Mouse (Mus musculus): Measurements from ENCODE around the gene Myo16. TPM values are rescaled to one million over a fixed set of nuclear protein-coding genes. Genes with fewer than 3 reads are reported as not detected.

The Myo16 gene
- polyA plus RNA-seq, 1 experiment from 2014 or later: 0.01 TPM

- no peak overlapping the region for H3K9ac ChIP-seq (replicated peaks)
- no peak overlapping the region for H3K4me2 ChIP-seq (ENCODE audit: low read depth, low read length)
- no peaks in the 10 kb centered on the region for H3K36me3 ChIP-seq (replicated peaks; ENCODE audit: insufficient read depth, low read length)
- no peaks in the 10 kb centered on the region for H3K9me3 ChIP-seq (ENCODE audit: low read length)
- 0 out of 2 replicates have a peak, but pooled peaks cover 1% of the 10 kb centered on the region for H3K4me1 ChIP-seq (ENCODE audit: insufficient read depth)
- no peaks in the 10 kb centered on the region for H3K27me3 ChIP-seq (ENCODE audit: insufficient read depth, low read length)
- H3K4me3 ChIP-seq (ENCODE audit: low read depth, low read length): no peak overlapping the region
- no peak overlapping the region for H3K27ac ChIP-seq (ENCODE audit: low read depth)
- WGBS (ENCODE audit: insufficient replicate concordance): 69% methylated on average over 7 of the region's 7 CpGs
- ATAC-seq: no peak
- TF ChIP-seq CTCF (IDR thresholded peaks at IDR 0.05; ENCODE audit: low read depth) (no peak), EP300 (IDR thresholded peaks at IDR 0.05; ENCODE audit: low read depth) (no peak)
- no peak for DNase-seq
Observed at GRCm38 (mm10) chr8:10445011-10445410, 291.3 kb downstream of the Myo16 start.

DNA sequence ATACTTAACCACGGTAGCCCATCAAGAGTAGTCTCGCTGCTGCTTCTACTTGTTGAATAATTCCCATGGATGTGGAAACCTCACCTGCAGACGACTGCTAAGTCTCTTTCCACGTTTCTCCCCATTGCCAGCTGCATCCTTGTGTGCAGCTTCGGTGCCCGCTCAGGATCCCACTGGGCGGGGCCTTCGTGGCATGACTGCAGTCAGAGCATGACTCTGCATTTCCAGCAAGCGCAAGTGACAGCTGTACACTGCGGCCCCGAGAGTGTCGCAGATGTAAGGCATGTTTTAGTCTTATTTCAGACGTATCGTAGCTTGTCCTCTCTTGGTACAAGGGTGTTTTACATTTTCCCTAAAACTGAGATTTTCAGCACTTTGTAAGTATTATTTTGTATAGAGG, 294.8 kb downstream of the Myo16 start:
- 57% methylated on average over 14 of the region's 14 CpGs for WGBS (ENCODE audit: insufficient replicate concordance)
- H3K9ac ChIP-seq (replicated peaks): no peak overlapping the region
- no peaks in the 10 kb centered on the region for H3K36me3 ChIP-seq (replicated peaks; ENCODE audit: insufficient read depth, low read length)
- H3K4me1 ChIP-seq (ENCODE audit: insufficient read depth): no peaks in the 10 kb centered on the region
- H3K9me3 ChIP-seq (ENCODE audit: low read length): no peaks in the 10 kb centered on the region
- no peak overlapping the region for H3K4me3 ChIP-seq (ENCODE audit: low read depth, low read length)
- no peak overlapping the region for H3K27ac ChIP-seq (ENCODE audit: low read depth)
- DNase-seq: no peak
- H3K4me2 ChIP-seq (ENCODE audit: low read depth, low read length): no peak overlapping the region
- H3K27me3 ChIP-seq (ENCODE audit: insufficient read depth, low read length): no peaks in the 10 kb centered on the region
- no peak for TF ChIP-seq EP300 (IDR thresholded peaks at IDR 0.05; ENCODE audit: low read depth)
- TF ChIP-seq CTCF (IDR thresholded peaks at IDR 0.05; ENCODE audit: low read depth): no peak
- ATAC-seq: no peak

DNA sequence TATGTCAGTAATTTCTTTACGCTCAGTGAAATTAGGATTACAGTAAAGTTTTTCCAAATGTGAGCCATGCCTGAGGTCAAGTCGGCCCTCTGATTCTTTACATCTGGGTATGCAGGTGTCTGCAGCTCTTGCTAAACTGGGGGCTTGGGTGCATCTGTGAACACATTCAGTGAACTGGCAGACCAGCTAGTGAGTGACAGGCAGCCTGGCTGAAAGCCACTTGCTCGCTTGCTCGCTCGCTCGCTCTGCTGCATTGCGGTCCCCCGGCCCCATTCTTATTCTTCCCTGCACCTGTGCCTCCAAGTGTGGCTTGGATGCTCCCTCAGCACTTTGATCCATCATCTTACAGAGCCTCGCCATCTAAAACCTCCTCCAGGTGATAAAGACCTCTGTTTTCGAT, 299.3 kb downstream of the Myo16 start:
- no peaks in the 10 kb centered on the region for H3K4me1 ChIP-seq (ENCODE audit: insufficient read depth)
- no peak overlapping the region for H3K27ac ChIP-seq (ENCODE audit: low read depth)
- H3K9me3 ChIP-seq (ENCODE audit: low read length): no peaks in the 10 kb centered on the region
- no peak for DNase-seq
- no peak overlapping the region for H3K9ac ChIP-seq (replicated peaks)
- no peaks in the 10 kb centered on the region for H3K36me3 ChIP-seq (replicated peaks; ENCODE audit: insufficient read depth, low read length)
- TF ChIP-seq EP300 (IDR thresholded peaks at IDR 0.05; ENCODE audit: low read depth) (no peak), CTCF (IDR thresholded peaks at IDR 0.05; ENCODE audit: low read depth) (no peak)
- H3K4me3 ChIP-seq (ENCODE audit: low read depth, low read length): no peak overlapping the region
- no peaks in the 10 kb centered on the region for H3K27me3 ChIP-seq (ENCODE audit: insufficient read depth, low read length)
- H3K4me2 ChIP-seq (ENCODE audit: low read depth, low read length): no peak overlapping the region
- 81% methylated on average over 10 of the region's 10 CpGs for WGBS (ENCODE audit: insufficient replicate concordance)
- no peak for ATAC-seq

DNA sequence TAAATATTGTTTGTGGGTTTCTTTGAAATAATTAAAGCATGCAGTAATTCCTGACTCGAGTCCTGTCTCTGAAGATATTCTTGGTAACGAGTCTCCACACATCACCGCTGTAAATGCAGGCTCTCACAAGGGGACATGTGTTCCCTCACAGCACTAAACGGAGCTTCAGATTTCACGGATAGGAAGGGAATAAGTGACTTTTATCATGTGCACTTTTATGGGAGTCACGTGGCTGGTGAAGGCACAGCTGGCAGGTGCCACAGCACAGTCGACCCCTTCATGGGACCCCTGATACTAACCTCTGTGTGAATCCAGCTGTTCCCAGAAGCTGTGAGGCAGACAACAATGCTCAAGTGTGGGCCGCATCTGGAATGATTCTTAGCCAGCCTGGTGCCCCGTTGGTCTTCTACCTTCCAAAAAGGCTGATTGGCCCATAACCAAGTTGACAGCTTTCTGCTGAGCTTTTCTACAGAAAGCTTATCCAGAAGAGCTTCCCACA, 304.5 kb downstream of the Myo16 start:
- DNase-seq: no peak
- ATAC-seq: no peak
- no peak overlapping the region for H3K27ac ChIP-seq (ENCODE audit: low read depth)
- no peaks in the 10 kb centered on the region for H3K27me3 ChIP-seq (ENCODE audit: insufficient read depth, low read length)
- no peaks in the 10 kb centered on the region for H3K4me1 ChIP-seq (ENCODE audit: insufficient read depth)
- no peaks in the 10 kb centered on the region for H3K36me3 ChIP-seq (replicated peaks; ENCODE audit: insufficient read depth, low read length)
- no peak overlapping the region for H3K4me3 ChIP-seq (ENCODE audit: low read depth, low read length)
- H3K9ac ChIP-seq (replicated peaks): no peak overlapping the region
- H3K9me3 ChIP-seq (ENCODE audit: low read length): no peaks in the 10 kb centered on the region
- TF ChIP-seq EP300 (IDR thresholded peaks at IDR 0.05; ENCODE audit: low read depth) (no peak), CTCF (IDR thresholded peaks at IDR 0.05; ENCODE audit: low read depth) (no peak)
- no peak overlapping the region for H3K4me2 ChIP-seq (ENCODE audit: low read depth, low read length)
- WGBS (ENCODE audit: insufficient replicate concordance): 69% methylated on average over 9 of the region's 9 CpGs

GRCm38 (mm10) chr8:10462271-10462670, 308.6 kb downstream of the Myo16 start:
- no peak for ATAC-seq
- H3K9ac ChIP-seq (replicated peaks): no peak overlapping the region
- no peak overlapping the region for H3K4me3 ChIP-seq (ENCODE audit: low read depth, low read length)
- H3K27ac ChIP-seq (ENCODE audit: low read depth): no peak overlapping the region
- H3K4me2 ChIP-seq (ENCODE audit: low read depth, low read length): no peak overlapping the region
- no peak for DNase-seq
- H3K27me3 ChIP-seq (ENCODE audit: insufficient read depth, low read length): no peaks in the 10 kb centered on the region
- WGBS (ENCODE audit: insufficient replicate concordance): 72% methylated on average over 5 of the region's 5 CpGs
- H3K4me1 ChIP-seq (ENCODE audit: insufficient read depth): no peaks in the 10 kb centered on the region
- no peak for TF ChIP-seq CTCF (IDR thresholded peaks at IDR 0.05; ENCODE audit: low read depth)
- no peaks in the 10 kb centered on the region for H3K9me3 ChIP-seq (ENCODE audit: low read length)
- no peaks in the 10 kb centered on the region for H3K36me3 ChIP-seq (replicated peaks; ENCODE audit: insufficient read depth, low read length)

DNA sequence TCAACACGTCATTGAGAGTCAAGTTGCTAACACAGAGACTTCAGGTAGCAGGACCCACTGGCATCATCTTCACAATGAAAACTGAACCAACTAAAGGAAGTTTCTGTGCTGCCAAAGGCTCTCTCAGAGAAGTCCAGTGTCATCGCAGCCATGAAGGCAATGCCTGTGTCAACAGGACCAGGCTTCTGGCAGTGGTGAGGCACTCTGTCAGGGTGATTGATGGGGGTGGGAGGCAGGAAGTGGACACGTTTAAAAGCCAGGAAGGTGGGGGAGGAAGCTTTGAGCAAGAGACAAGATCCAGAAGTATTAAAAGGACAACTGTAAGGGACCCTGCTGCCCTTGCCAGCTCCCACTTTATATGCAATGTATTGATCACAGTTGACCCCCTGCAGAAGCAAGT, 314.8 kb downstream of the Myo16 start:
- no peak for TF ChIP-seq CTCF (IDR thresholded peaks at IDR 0.05; ENCODE audit: low read depth)
- WGBS (ENCODE audit: insufficient replicate concordance): 24% methylated on average over 3 of the region's 3 CpGs
- Histone ChIP-seq H3K9me3 (ENCODE audit: low read length) (no peaks in the 10 kb centered on the region), H3K4me3 (ENCODE audit: low read depth, low read length) (no peak overlapping the region), H3K9ac (replicated peaks) (no peak overlapping the region), H3K27ac (ENCODE audit: low read depth) (no peak overlapping the region), H3K36me3 (replicated peaks; ENCODE audit: insufficient read depth, low read length) (no peaks in the 10 kb centered on the region), H3K27me3 (ENCODE audit: insufficient read depth, low read length) (no peaks in the 10 kb centered on the region), H3K4me1 (ENCODE audit: insufficient read depth) (no peaks in the 10 kb centered on the region), H3K4me2 (ENCODE audit: low read depth, low read length) (no peak overlapping the region)
- ATAC-seq: no peak
- DNase-seq: no peak

GRCm38 (mm10) chr8:10469658-10470057, 315.9 kb downstream of the Myo16 start:
- no peak for DNase-seq
- no peak for TF ChIP-seq EP300 (IDR thresholded peaks at IDR 0.05; ENCODE audit: low read depth)
- no peak for TF ChIP-seq CTCF (IDR thresholded peaks at IDR 0.05; ENCODE audit: low read depth)
- H3K4me1 ChIP-seq (ENCODE audit: insufficient read depth): no peaks in the 10 kb centered on the region
- no peaks in the 10 kb centered on the region for H3K9me3 ChIP-seq (ENCODE audit: low read length)
- H3K36me3 ChIP-seq (replicated peaks; ENCODE audit: insufficient read depth, low read length): no peaks in the 10 kb centered on the region
- no peak for ATAC-seq
- no peak overlapping the region for H3K4me3 ChIP-seq (ENCODE audit: low read depth, low read length)
- no peaks in the 10 kb centered on the region for H3K27me3 ChIP-seq (ENCODE audit: insufficient read depth, low read length)
- H3K27ac ChIP-seq (ENCODE audit: low read depth): no peak overlapping the region
- H3K9ac ChIP-seq (replicated peaks): no peak overlapping the region
- 53% methylated on average over 2 of the region's 2 CpGs for WGBS (ENCODE audit: insufficient replicate concordance)
- no peak overlapping the region for H3K4me2 ChIP-seq (ENCODE audit: low read depth, low read length)
